Mouse (Mus musculus): Measurements from ENCODE around the gene Slc10a1.
"Not testable (repeated sequence)": the region's sequence is repeated elsewhere in the genome, so short reads cannot be mapped to it uniquely, and the experiment has no call there.

The Slc10a1 gene

GRCm38 (mm10) chr12:80966059-80966838 is 2.3 kb downstream of the Slc10a1 start:
- DNase-seq (ENCODE audit: low read depth) = no peak

- no peak for DNase-seq (ENCODE audit: low read depth)
Measured at GRCm38 (mm10) chr12:80962566-80962965, 5.9 kb downstream of the Slc10a1 start.

- no peak for DNase-seq (ENCODE audit: low read depth)
Measured at GRCm38 (mm10) chr12:80957961-80958360, 10.5 kb downstream of the Slc10a1 start.

GRCm38 (mm10) chr12:80956039-80956438 is 12.5 kb downstream of the Slc10a1 start:
- no peak for DNase-seq (ENCODE audit: low read depth)

- no peak for DNase-seq (ENCODE audit: low read depth)
Measured at GRCm38 (mm10) chr12:80952526-80952925, 16.0 kb downstream of the Slc10a1 start.

- DNase-seq (ENCODE audit: low read depth) = no peak
Measured at GRCm38 (mm10) chr12:80951640-80952219, 16.8 kb downstream of the Slc10a1 start.

GRCm38 (mm10) chr12:80949603-80950002 is 18.9 kb downstream of the Slc10a1 start:
- DNase-seq (ENCODE audit: low read depth) = not testable (repeated sequence)

- no peak for DNase-seq (ENCODE audit: low read depth)
Measured at GRCm38 (mm10) chr12:80948202-80948601, 20.3 kb downstream of the Slc10a1 start.

GRCm38 (mm10) chr12:80945996-80946355 is 22.5 kb downstream of the Slc10a1 start:
- DNase-seq (ENCODE audit: low read depth) = peak; percentile 98

- DNase-seq (ENCODE audit: low read depth) = peak; percentile 99
Measured at GRCm38 (mm10) chr12:80945334-80945995, 23.0 kb downstream of the Slc10a1 start, which contains the start of gene Srsf5. Srsf5 (plus strand) TSS chr12:80945504.

- not testable (repeated sequence) for DNase-seq (ENCODE audit: low read depth)
Measured at GRCm38 (mm10) chr12:80944963-80945333, 23.6 kb downstream of the Slc10a1 start.

- peak; percentile 52 for DNase-seq (ENCODE audit: low read depth)
Measured at GRCm38 (mm10) chr12:80944204-80944603, 24.3 kb downstream of the Slc10a1 start.

- DNase-seq (ENCODE audit: low read depth) = no peak
Measured at GRCm38 (mm10) chr12:80943395-80943794, 25.1 kb downstream of the Slc10a1 start.

GRCm38 (mm10) chr12:80941886-80942285 is 26.6 kb downstream of the Slc10a1 start:
- no peak for DNase-seq (ENCODE audit: low read depth)

- DNase-seq (ENCODE audit: low read depth) = no peak
Measured at GRCm38 (mm10) chr12:80939165-80939564, 29.3 kb downstream of the Slc10a1 start.

GRCm38 (mm10) chr12:80938642-80939041 is 29.9 kb downstream of the Slc10a1 start:
- no peak for DNase-seq (ENCODE audit: low read depth)

GRCm38 (mm10) chr12:80937331-80938029 is 31.0 kb downstream of the Slc10a1 start:
- peak; percentile 56 for DNase-seq (ENCODE audit: low read depth)

- DNase-seq (ENCODE audit: low read depth) = no peak
Measured at GRCm38 (mm10) chr12:80936751-80937150, 31.8 kb downstream of the Slc10a1 start.

GRCm38 (mm10) chr12:80932865-80933264 is 35.6 kb downstream of the Slc10a1 start:
- DNase-seq (ENCODE audit: low read depth) = no peak

GRCm38 (mm10) chr12:80931402-80932140 is 36.9 kb downstream of the Slc10a1 start:
- no peak for DNase-seq (ENCODE audit: low read depth)

- no peak for DNase-seq (ENCODE audit: low read depth)
Measured at GRCm38 (mm10) chr12:80930141-80930540, 38.4 kb downstream of the Slc10a1 start.

- DNase-seq (ENCODE audit: low read depth) = no peak
Measured at GRCm38 (mm10) chr12:80928881-80929280, 39.6 kb downstream of the Slc10a1 start.
